Mouse (Mus musculus): ENCODE data around the gene Gm11096. TPM values are rescaled to one million over a fixed set of nuclear protein-coding genes. Genes with fewer than 3 reads are reported as not detected.
A peak's percentile ranks its signal among the peaks of the same experiment; 100 is the strongest.

The Gm11096 gene
- polyA plus RNA-seq, 1 experiment from 2014 or later: not detected

DNA sequence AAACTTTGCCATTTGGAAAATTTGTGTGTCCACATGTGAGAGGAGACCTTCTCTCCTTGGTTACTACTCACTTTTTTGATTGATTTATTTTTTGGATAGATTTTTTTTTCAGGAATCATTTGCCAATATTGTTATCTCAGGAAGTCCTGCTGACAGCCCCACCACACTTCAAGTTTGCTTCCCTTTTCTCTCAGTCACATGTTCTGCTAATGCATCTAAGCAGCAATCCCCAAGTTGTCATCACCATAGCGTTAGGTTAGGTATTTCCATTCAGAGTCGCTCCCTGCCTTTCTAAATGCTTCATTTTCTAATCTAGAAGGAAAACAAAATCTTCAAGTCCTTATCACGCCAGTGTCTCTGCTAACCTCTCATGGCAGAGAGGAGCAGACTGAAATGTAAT, 17.8 kb downstream of the Gm11096 start:
- Histone ChIP-seq H3K27ac (ENCODE audit: low read depth, low read length) (no peak overlapping the region), H3K36me3 (ENCODE audit: control insufficient read depth, insufficient read depth, low read length) (no peaks in the 10 kb centered on the region), H3K4me1 (ENCODE audit: control insufficient read depth, insufficient read depth, low read length) (no peaks in the 10 kb centered on the region), H3K27me3 (ENCODE audit: control insufficient read depth, insufficient read depth, low read length) (no peaks in the 10 kb centered on the region), H3K4me2 (ENCODE audit: low read depth) (no peak overlapping the region), H3K9ac (ENCODE audit: low read length) (no peak overlapping the region), H3K9me3 (ENCODE audit: control insufficient read depth, low read length) (no peaks in the 10 kb centered on the region), H3K4me3 (ENCODE audit: low read depth, low read length) (no peak overlapping the region)
- no peak for ATAC-seq (ENCODE audit: insufficient read depth, low FRiP score, low TSS enrichment)
- DNase-seq (ENCODE audit: low spot score): no peak
- 86% methylated on average over 3 of the region's 3 CpGs for WGBS

DNA sequence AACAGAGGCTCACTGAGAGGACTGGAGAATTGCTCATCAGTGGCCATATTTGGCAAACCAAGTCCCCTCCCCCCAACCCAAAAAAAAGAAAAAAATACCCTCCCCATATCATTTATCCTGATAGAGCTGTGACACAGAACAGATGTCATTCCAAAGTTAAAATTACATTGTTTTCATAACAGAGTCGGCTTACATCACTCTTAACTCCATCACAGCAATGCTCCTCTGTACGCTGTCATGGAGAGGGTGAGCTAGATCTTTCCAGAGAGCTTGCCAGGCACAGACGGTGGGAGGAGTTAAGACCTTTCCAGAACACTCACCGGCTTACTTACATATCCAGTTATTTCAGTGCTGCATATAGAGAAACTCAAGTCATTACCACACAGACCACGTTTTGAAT, 27.4 kb downstream of the Gm11096 start:
- ATAC-seq (ENCODE audit: insufficient read depth, low FRiP score, low TSS enrichment): no peak
- Histone ChIP-seq H3K4me1 (ENCODE audit: control insufficient read depth, insufficient read depth, low read length) (no peaks in the 10 kb centered on the region), H3K27ac (ENCODE audit: low read depth, low read length) (no peak overlapping the region), H3K36me3 (ENCODE audit: control insufficient read depth, insufficient read depth, low read length) (no peaks in the 10 kb centered on the region), H3K9me3 (ENCODE audit: control insufficient read depth, low read length) (no peaks in the 10 kb centered on the region), H3K27me3 (ENCODE audit: control insufficient read depth, insufficient read depth, low read length) (no peaks in the 10 kb centered on the region), H3K4me3 (ENCODE audit: low read depth, low read length) (no peak overlapping the region), H3K4me2 (ENCODE audit: low read depth) (no peak overlapping the region), H3K9ac (ENCODE audit: low read length) (no peak overlapping the region)
- no peak for DNase-seq (ENCODE audit: low spot score)
- WGBS: 87% methylated on average over 5 of the region's 5 CpGs

DNA sequence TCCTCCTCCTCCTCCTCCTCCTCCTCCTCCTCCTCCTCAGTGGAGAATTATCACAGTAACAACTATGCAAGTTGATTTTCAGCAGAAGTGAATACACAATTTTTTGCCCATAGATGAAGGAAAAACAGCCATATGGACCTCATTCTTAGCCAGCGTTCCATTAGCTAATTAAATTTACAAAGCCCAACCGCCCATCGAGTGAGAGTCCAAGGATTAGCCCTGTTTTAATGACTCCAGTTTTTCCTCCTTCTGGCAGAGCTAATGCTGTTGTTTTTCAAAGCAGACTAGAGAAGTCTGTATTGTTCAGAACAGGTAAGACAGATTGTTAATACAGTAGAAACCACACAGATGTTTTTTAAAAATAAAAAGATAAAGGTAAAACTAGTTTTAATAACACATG, 31.8 kb downstream of the Gm11096 start:
- 83% methylated on average over 3 of the region's 3 CpGs for WGBS
- ATAC-seq (ENCODE audit: insufficient read depth, low FRiP score, low TSS enrichment): no peak
- no peak for DNase-seq (ENCODE audit: low spot score)

GRCm38 (mm10) chr17:81477420-81477819, 35.9 kb downstream of the Gm11096 start:
- H3K27me3 ChIP-seq (ENCODE audit: control insufficient read depth, insufficient read depth, low read length): no peaks in the 10 kb centered on the region
- H3K27ac ChIP-seq (ENCODE audit: low read depth, low read length): no peak overlapping the region
- H3K4me2 ChIP-seq (ENCODE audit: low read depth): no peak overlapping the region
- no peak overlapping the region for H3K4me3 ChIP-seq (ENCODE audit: low read depth, low read length)
- ATAC-seq (ENCODE audit: insufficient read depth, low FRiP score, low TSS enrichment) (no peak), DNase-seq (ENCODE audit: low spot score) (no peak)
- WGBS: 81% methylated on average over 1 of the region's 1 CpGs
- H3K9me3 ChIP-seq (ENCODE audit: control insufficient read depth, low read length): no peaks in the 10 kb centered on the region
- no peaks in the 10 kb centered on the region for H3K4me1 ChIP-seq (ENCODE audit: control insufficient read depth, insufficient read depth, low read length)
- no peak overlapping the region for H3K9ac ChIP-seq (ENCODE audit: low read length)
- H3K36me3 ChIP-seq (ENCODE audit: control insufficient read depth, insufficient read depth, low read length): no peaks in the 10 kb centered on the region

More for the DNA sequence above, 31.8 kb downstream of the Gm11096 start:
- Histone ChIP-seq H3K4me2 (ENCODE audit: low read depth) (no peak overlapping the region), H3K9ac (ENCODE audit: low read length) (no peak overlapping the region), H3K4me3 (ENCODE audit: low read depth, low read length) (no peak overlapping the region), H3K36me3 (ENCODE audit: control insufficient read depth, insufficient read depth, low read length) (no peaks in the 10 kb centered on the region), H3K27ac (ENCODE audit: low read depth, low read length) (no peak overlapping the region), H3K27me3 (ENCODE audit: control insufficient read depth, insufficient read depth, low read length) (no peaks in the 10 kb centered on the region), H3K4me1 (ENCODE audit: control insufficient read depth, insufficient read depth, low read length) (no peaks in the 10 kb centered on the region), H3K9me3 (ENCODE audit: control insufficient read depth, low read length) (no peaks in the 10 kb centered on the region)

DNA sequence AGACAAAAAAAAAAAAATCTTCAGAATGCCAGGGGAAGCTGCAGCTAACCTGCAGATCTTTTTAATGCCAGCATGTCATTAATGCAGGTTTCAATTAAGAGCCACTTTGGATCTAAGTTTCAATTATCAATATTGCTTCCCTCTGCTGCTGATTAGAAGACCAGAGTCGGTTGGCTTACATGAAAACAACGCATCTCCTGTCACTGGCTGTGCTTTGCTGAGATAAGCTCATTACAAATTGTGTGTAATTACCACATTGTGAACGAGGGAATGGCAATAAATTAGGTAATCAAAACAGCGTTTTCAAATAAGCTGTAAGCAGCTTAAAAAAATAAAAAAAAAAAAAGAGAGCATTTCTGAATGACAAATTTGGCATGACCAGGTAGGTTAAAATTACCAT, 38.2 kb downstream of the Gm11096 start:
- Histone ChIP-seq H3K36me3 (ENCODE audit: control insufficient read depth, insufficient read depth, low read length) (no peaks in the 10 kb centered on the region), H3K4me3 (ENCODE audit: low read depth, low read length) (no peak overlapping the region), H3K9ac (ENCODE audit: low read length) (no peak overlapping the region), H3K9me3 (ENCODE audit: control insufficient read depth, low read length) (no peaks in the 10 kb centered on the region), H3K4me2 (ENCODE audit: low read depth) (no peak overlapping the region), H3K27ac (ENCODE audit: low read depth, low read length) (no peak overlapping the region), H3K27me3 (ENCODE audit: control insufficient read depth, insufficient read depth, low read length) (no peaks in the 10 kb centered on the region), H3K4me1 (ENCODE audit: control insufficient read depth, insufficient read depth, low read length) (no peaks in the 10 kb centered on the region)
- WGBS: 76% methylated on average over 4 of the region's 4 CpGs
- no peak for ATAC-seq (ENCODE audit: insufficient read depth, low FRiP score, low TSS enrichment)
- no peak for DNase-seq (ENCODE audit: low spot score)

DNA sequence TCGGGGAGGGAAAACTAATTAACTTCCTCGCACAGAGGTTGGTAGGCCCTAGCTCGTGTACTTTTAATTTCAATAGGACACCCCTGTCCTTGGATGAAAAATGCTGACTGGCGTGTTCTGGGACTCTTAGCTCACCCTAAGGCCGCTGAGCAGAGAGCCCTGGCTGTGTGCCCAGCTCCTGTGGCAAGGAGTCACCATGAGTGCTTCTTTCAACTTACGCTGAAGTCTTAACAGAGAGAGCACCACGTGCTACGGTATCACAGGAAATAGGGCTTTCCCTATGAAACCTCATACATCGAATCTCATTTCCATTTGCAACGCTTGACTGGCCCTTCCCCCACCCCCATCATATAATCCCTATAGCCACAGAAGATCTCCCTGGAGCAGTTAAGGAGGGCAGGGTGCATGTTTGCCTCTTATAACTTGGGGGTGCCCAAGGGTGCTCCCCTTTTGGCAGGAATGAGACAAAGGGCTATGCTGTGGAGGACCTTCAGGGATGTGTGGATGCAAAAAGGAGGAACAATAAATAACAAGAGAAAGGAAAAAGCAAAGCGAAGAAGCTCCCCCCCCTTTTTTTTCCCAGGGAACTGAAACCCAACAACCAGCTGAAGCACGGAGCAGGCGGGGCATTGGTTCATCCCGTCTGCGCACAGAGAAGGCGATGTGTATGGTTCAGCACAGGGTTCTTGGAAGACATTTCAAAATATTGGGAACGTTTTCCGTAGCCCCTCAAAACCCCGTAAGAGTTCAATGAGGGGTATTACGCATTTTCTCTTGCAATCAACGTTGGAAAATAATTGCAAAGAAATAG, 39.0 kb downstream of the Gm11096 start:
- ATAC-seq (ENCODE audit: insufficient read depth, low FRiP score, low TSS enrichment) (peak; percentile 62), DNase-seq (ENCODE audit: low spot score) (peak; percentile 23)
- H3K27ac ChIP-seq (ENCODE audit: low read depth, low read length): peak overlapping the region; percentile 8; the same call in 1 of the 2 replicates
- H3K27me3 ChIP-seq (ENCODE audit: control insufficient read depth, insufficient read depth, low read length): no peaks in the 10 kb centered on the region
- no peaks in the 10 kb centered on the region for H3K4me1 ChIP-seq (ENCODE audit: control insufficient read depth, insufficient read depth, low read length)
- 83% methylated on average over 21 of the region's 21 CpGs for WGBS
- no peak overlapping the region for H3K4me2 ChIP-seq (ENCODE audit: low read depth)
- no peaks in the 10 kb centered on the region for H3K36me3 ChIP-seq (ENCODE audit: control insufficient read depth, insufficient read depth, low read length)
- no peaks in the 10 kb centered on the region for H3K9me3 ChIP-seq (ENCODE audit: control insufficient read depth, low read length)
- no peak overlapping the region for H3K4me3 ChIP-seq (ENCODE audit: low read depth, low read length)
- no peak overlapping the region for H3K9ac ChIP-seq (ENCODE audit: low read length)

DNA sequence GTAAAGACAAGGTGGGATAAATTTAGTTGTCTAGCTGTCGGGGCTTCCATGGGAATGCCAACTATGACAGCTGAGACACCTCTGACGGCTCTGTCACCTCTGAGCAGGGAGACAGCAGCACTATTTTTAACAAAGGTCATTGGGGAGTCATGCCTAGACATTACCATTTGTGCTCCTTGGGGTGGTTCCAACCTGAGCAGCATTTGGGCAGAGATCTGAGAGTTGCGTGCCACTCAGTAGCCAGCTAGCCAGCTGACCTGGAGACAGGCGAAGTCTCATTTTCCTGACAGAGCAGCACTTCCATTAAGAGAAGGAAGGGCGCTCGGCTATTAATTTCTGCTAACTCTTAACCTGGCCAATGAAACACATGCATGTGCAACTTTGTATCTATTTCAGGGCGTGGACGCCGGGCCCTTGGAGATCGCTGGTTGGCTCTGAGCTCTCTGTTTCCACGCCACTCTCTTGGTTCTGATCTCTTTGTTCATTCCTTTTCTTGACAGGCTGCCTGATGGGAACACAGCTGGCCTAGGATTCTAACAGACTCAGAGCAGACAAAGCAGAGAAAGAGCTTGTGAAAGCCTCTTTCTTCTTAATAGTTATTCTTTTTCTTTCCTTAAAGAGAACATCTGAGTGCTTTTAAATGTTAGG, 40.4 kb downstream of the Gm11096 start:
- H3K36me3 ChIP-seq (ENCODE audit: control insufficient read depth, insufficient read depth, low read length): no peaks in the 10 kb centered on the region
- no peak overlapping the region for H3K27ac ChIP-seq (ENCODE audit: low read depth, low read length)
- no peaks in the 10 kb centered on the region for H3K9me3 ChIP-seq (ENCODE audit: control insufficient read depth, low read length)
- H3K4me1 ChIP-seq (ENCODE audit: control insufficient read depth, insufficient read depth, low read length): no peaks in the 10 kb centered on the region
- no peak overlapping the region for H3K9ac ChIP-seq (ENCODE audit: low read length)
- no peak overlapping the region for H3K4me2 ChIP-seq (ENCODE audit: low read depth)
- H3K27me3 ChIP-seq (ENCODE audit: control insufficient read depth, insufficient read depth, low read length): no peaks in the 10 kb centered on the region
- no peak overlapping the region for H3K4me3 ChIP-seq (ENCODE audit: low read depth, low read length)
- ATAC-seq (ENCODE audit: insufficient read depth, low FRiP score, low TSS enrichment): no peak
- 77% methylated on average over 11 of the region's 11 CpGs for WGBS
- DNase-seq (ENCODE audit: low spot score): no peak

- Histone ChIP-seq H3K4me2 (ENCODE audit: low read depth) (no peak overlapping the region), H3K27ac (ENCODE audit: low read depth, low read length) (no peak overlapping the region), H3K4me3 (ENCODE audit: low read depth, low read length) (no peak overlapping the region), H3K27me3 (ENCODE audit: control insufficient read depth, insufficient read depth, low read length) (no peaks in the 10 kb centered on the region), H3K9me3 (ENCODE audit: control insufficient read depth, low read length) (no peaks in the 10 kb centered on the region), H3K36me3 (ENCODE audit: control insufficient read depth, insufficient read depth, low read length) (no peaks in the 10 kb centered on the region), H3K9ac (ENCODE audit: low read length) (no peak overlapping the region), H3K4me1 (ENCODE audit: control insufficient read depth, insufficient read depth, low read length) (no peaks in the 10 kb centered on the region)
- DNase-seq (ENCODE audit: low spot score) (no peak), ATAC-seq (ENCODE audit: insufficient read depth, low FRiP score, low TSS enrichment) (no peak)
- WGBS: 78% methylated on average over 1 of the region's 1 CpGs
Observed at GRCm38 (mm10) chr17:81486388-81486787, 44.8 kb downstream of the Gm11096 start.
